In the genomic region with DNA sequence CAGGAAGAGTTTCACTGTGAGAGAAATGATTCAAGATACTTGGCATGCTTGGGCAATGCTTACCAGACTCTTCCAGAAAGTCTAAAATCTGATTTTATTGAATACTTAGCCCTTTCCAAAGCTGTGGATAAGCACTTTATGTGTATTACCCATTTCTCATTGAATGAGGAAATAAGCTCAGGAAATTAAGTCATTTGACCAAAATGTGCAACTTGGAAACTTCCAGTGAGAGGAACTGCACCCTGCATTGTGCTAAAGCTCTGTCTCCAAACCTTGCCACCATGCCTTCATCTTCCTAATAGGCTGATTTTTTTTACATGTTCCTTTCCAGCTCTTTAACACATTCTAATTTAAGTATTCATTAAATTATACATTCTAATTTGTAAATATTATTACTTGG, we compare ENCODE assay signal across 15 mouse cellular contexts.
"Had no signal": no experiment of that assay in that cellular context is flagged by ENCODE, and none has a peak within 500 bp of the region (broad histone marks: within the 10 kb centered on the region; RNA-seq: fewer than 3 reads in every experiment).

No protein-coding gene starts in this region.

- H3K4me3 ChIP-seq: layer of hippocampus, adult 2 months; limb, embryonic 10.5 days; limb, embryonic 13.5 days; megakaryocyte, embryonic 14.5 days had no signal

- H3K4me1 ChIP-seq: limb, embryonic 10.5 days; limb, embryonic 13.5 days; megakaryocyte, embryonic 14.5 days had no signal

- H3K27ac ChIP-seq: kidney, postnatal 0 days; layer of hippocampus, adult 2 months; limb, embryonic 10.5 days; limb, embryonic 13.5 days; liver, embryonic 14.5 days had no signal

- DNase-seq: kidney, adult 11 months; kidney, postnatal 25 days; layer of hippocampus, adult 9-11 months; liver, postnatal 0 days; lung, embryonic 14.5 days; lung, postnatal 36 days; midbrain, embryonic 14.5 days; thymus, adult 18-20 months; thymus, postnatal 36 days had no signal

- H3K27me3 ChIP-seq: limb, embryonic 13.5 days; megakaryocyte, embryonic 14.5 days had no signal

- H3K36me3 ChIP-seq: limb, embryonic 10.5 days; limb, embryonic 13.5 days had no signal

- H3K9ac ChIP-seq: limb, embryonic 13.5 days; liver, embryonic 14.5 days; liver, postnatal 0 days; lung, embryonic 14.5 days had no signal
